Mouse (Mus musculus) liver, adult 2 months (tissue): ENCODE data around the gene Mlip.

Source experiments
- CTCF ChIP-seq: fragments of 200-500 bp; IDR thresholded peaks from 2 replicates; pipeline ENCODE4 v1.5.1; 2011; ENCODE audit warnings: low read depth, low read length, control low read depth
- POLR2A ChIP-seq: fragments of 200-500 bp; IDR thresholded peaks from 2 replicates; pipeline ENCODE4 v1.6.1; 2011; ENCODE audit warnings: low read length, control low read depth; ENCODE audit not compliant: insufficient read depth; ENCODE audit errors: extremely low read depth

DNA sequence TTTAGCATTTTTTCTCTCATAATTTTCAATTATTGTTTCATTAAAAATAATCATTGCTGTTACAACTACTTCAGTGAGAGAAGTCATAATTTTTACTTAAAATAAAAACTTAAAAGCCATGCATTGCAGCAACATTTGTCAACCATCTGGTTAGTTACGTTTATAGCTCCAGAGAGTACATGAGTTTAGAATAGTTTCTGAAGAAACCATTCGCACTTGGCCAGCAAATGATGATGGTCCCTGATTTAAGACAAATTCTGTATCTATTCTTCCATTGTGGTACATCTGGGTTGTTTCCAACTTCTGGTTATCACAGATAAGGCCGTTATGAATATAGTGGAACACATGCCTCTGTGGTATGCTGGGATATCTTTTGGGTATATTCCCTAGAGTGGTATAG, 98.3 kb downstream of the Mlip start:
- TF ChIP-seq POLR2A (no peak), CTCF (no peak)
